Mouse (Mus musculus) NIH3T3 (cell line): ENCODE results near the gene Nrros.

Experiments
- DNase-seq: peaks from one replicate; pipeline ENCODE4 v3.0.0-alpha.2; 2012; ENCODE audit warnings: low read depth

Nrros gene

DNA sequence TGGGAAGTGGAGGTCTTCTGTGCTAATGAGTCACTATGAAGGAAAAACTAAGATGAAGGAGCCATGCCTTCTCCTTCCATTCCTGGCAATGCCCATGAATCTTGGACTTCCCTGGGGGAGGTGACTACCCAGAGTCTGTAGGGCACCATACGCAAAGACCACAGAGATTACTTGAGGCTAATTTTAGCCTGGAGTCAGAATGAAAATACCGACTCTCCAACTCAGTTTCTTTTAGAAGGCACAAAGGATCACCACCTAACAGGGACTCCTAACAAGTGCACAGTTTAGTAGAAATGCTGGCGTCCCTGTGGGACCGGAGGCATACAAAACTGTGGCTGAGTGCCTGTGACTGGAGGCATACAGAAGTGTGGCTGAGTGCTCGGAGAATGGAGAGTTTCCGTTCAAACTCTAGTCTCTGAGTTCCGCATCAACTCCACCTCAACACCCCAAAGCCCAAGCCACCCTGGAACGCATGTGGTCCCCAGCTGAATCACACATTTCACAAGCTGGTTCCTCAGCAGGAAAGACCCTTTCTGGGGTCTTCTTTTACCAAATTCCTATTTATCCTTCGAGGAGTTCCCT is 4.6 kb downstream of the Nrros start:
- no peak for DNase-seq

GRCm38 (mm10) chr16:32158966-32159365 is 6.4 kb downstream of the Nrros start:
- DNase-seq = no peak

- no peak for DNase-seq
Observed at GRCm38 (mm10) chr16:32157369-32157768, 8.0 kb downstream of the Nrros start.

DNA sequence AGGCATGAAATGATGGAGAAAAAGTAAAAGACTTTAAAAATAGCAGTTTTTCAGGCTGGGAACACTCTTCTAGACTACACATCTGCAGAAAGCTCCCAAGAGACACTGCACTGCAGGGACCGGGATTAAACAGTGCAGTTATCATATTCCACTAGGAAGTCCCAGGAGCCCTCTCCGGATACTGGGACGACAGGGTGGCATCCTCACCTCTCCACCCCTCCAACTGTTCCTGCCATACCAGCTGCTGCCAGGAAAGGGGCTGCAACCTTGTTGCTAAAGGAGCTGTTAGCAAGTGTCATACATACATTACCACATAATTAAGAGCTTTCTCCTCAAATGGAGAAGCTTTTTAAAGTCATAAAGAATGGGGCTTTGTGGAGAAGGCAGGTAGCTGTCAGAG is 8.7 kb downstream of the Nrros start:
- DNase-seq = no peak

GRCm38 (mm10) chr16:32154437-32154836 is 11.0 kb downstream of the Nrros start:
- DNase-seq = no peak

DNA sequence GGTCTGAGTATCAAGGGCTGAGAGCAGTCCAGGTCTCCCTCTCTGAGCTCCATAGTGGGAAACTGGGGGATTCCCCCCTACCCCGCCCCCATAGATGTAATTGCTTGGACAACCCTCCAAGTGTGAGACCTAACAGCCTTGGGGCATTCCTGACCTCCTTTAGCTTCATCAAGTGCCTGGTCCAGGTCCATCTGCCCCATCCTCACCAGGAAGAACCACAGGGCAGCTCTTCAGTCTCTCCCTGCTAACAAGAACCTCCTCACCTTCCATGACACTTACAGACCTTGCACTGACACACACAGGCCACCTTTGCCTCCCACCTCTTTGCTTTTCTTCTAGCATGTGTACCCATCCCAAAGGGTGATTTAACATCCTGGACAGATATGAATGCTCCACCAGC is 11.4 kb downstream of the Nrros start:
- DNase-seq = no peak

DNA sequence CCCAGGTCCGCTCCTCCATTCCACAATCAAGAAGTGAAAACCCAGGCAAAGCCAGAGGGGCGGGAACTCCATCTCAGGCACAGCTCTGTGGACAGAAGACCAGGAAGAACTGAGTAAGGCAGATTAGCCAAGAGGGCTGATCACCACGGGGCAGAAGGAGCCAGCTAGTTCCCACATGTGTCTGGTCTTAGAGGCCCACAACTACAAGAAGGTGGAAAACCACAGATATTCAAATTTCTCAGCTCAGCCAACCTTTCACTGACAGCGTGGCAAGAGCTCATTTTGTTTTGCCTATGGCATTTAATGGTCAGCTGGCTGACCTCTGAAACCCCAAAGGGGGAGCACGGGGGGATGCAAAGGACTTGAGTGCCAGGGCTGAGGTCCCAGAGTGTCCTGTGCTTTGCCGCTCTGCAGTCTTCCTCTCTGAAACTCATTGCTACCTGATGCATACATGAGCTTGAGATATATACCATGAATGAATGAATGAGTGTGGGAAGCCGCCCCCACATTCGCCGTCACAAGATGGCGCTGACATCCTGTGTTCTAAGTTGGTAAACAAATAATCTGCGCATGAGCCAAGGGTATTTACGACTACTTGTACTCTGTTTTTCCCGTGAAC is 17.7 kb downstream of the Nrros start:
- DNase-seq = peak; percentile 33

GRCm38 (mm10) chr16:32144592-32144991 is 20.8 kb downstream of the Nrros start:
- DNase-seq = no peak

- no peak for DNase-seq
Observed at GRCm38 (mm10) chr16:32143766-32144165, 21.6 kb downstream of the Nrros start.

GRCm38 (mm10) chr16:32138954-32139353 is 26.4 kb downstream of the Nrros start:
- no peak for DNase-seq

GRCm38 (mm10) chr16:32135842-32136357 is 29.5 kb downstream of the Nrros start:
- peak; percentile 24 for DNase-seq

DNA sequence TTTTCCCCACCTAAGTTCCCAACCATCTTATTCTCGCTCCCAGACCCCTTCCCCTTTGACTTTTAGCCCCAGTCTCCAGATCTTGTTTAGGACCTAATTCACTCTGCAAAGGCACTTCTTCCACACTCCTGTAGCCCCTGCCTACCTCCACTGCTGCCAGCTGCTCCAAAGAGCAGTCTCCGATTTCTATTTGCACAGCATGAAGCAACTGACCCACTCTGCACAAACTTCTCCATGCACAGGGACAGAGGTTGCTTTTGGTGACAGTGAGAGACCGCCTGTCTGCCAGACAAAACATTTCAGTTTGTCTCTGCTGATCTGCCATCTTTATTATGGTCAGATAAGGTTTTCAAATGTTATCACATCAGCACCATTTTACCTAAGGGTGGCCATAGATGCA is 32.2 kb downstream of the Nrros start:
- no peak for DNase-seq

DNA sequence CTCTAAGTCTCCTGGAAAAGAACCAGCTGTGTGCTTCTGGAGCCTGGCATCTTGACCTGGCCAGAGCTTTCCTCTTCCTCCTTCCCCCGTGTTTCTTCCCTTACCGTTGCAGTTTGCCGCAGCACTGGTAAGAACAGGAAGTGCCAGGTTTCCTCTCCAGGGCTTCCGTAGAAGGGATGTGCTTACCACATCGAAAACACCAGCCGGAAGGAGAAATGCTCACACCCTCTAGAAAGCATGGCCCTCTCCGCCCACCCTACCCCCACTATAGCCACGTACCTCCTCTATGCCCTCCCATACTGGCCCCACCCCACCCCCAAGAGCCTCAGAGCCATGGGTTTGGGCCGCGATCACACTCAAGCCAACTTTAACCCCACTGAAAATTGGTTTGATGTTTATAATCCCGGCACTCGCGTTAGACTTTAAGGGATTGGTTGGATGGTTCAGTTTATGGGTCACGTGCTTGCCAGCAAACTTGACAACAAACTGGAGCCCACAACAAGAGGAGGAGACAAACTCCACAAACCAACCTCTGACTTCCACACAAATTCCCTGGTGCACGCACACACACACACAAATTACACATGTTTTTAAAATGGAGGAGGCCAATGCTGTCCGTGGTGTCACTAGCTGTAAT is 35.1 kb downstream of the Nrros start:
- DNase-seq = no peak

DNA sequence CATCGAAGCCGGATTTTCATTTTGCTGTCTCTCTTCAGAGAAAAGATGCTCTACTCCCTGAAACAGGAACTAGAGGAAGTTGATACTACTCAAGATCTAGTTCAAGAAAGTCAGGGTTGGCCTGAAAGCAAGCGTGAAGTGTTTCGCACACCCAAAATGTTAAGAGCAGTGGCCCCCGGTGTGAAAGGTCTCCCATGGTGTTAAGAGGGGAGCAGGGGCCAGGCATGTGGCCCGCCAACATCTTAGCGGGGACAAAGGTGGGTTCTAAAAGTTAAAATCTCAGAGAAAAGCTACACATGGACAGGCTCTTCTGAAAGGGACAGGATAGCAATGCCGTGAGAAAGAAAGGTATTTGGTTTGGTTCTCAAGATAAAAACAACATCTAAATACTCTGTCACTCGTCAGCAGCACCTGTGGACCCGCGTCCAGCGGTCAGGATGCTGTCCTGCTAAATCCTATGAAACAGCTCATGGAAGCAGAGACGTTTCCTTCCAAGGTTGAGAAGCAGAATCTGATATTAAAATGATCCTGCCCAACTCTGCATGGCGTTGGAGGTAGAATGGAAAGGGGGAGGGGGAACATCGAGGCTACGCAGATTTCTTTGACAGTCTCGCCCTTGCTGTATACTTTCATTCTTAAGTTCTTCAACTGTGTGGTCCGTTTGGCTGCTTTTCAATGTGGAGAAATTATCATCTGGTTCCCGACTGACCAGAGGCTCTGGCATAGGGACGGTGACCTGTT is 35.8 kb downstream of the Nrros start:
- no peak for DNase-seq

GRCm38 (mm10) chr16:32127046-32127445 is 38.3 kb downstream of the Nrros start:
- DNase-seq = no peak

DNA sequence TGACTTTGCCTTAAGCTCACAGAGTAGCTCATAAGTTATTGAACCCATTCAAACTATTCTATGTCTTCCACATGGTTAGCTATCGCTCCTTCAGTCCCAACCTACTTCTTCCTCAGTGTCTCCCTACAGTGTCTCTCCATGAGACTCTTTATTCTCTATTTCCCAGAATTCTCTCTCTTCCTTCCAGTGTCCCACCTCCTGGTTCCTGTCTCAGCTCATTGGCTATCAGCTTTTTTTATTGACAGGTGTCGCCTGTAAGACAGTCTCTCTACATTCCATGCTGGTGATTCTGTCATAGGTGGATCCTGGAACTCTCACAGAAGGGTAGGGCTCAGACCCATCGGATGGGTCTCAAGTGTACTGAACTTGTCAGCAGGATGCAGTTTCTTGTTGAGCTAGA is 40.0 kb downstream of the Nrros start:
- no peak for DNase-seq

- no peak for DNase-seq
Observed at GRCm38 (mm10) chr16:32124444-32125335, 40.7 kb downstream of the Nrros start.

GRCm38 (mm10) chr16:32124020-32124419 is 41.4 kb downstream of the Nrros start:
- DNase-seq = no peak

GRCm38 (mm10) chr16:32120454-32120853 is 44.9 kb downstream of the Nrros start:
- DNase-seq = no peak

DNA sequence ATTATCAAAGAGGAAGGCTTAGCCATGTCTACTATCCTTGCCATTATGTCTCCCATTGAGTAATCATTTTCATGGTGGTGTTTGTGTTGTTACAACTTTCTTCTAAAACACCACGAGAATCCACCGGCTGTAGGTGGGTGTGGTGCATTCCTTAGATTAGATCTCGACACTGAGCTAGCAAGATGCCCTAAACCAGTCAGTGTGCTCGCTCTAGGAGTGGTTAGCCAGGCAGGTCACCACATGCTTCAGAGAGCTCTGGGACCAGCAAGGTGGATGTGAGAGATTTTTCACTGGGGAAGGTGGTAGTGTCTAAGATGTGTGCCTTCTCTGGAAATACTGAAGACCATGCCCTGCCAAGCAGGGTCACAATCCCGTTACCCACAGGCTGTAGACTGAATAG is 49.2 kb downstream of the Nrros start:
- no peak for DNase-seq

- no peak for DNase-seq
Observed at GRCm38 (mm10) chr16:32115781-32116180, 49.6 kb downstream of the Nrros start.
